Comparison of ENCODE assay signal across 9 mouse cellular contexts in the genomic region with DNA sequence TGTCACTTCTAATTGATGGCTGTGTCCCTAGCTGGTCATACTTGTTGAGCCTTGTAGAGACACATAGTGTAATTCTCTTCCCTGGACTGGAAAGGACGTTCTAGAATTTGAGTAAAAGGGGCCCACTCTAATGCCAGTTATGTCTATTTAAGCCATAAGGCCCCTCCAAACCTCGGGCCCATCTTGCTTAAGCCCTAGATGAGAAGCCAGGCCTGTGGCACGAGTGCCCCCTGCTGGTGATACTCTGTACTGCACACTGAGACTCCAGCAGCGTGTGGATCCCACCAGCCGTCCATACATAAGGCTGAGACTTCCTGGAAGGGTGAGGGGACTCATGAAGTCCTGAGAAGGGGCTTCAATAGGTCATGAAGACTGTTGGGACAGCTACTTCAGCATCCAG. TPM values are rescaled to one million over a fixed set of nuclear protein-coding genes. Genes with fewer than 3 reads are reported as not detected.
DNase-seq lines count a peak whose midpoint lies in the region; ATAC-seq and TF ChIP-seq lines count a peak whose summit lies in the region.
"Had no signal": no experiment of that assay in that cellular context is flagged by ENCODE, and none has a peak within 500 bp of the region (broad histone marks: within the 10 kb centered on the region; RNA-seq: fewer than 3 reads in every experiment).

No protein-coding gene starts in this region.

- no peak for ATAC-seq in hindbrain, embryonic 12.5 days (ENCODE audit: low FRiP score)
- peak; percentile 79 for ATAC-seq in hindbrain, embryonic 15.5 days (ENCODE audit: low FRiP score, low read depth)
- ATAC-seq in midbrain, embryonic 14.5 days (ENCODE audit: low FRiP score, low TSS enrichment), result no peak

- H3K4me2 ChIP-seq in hindbrain, embryonic 12.5 days (replicated peaks), result no peak overlapping the region
- H3K4me2 ChIP-seq in hindbrain, embryonic 15.5 days, result no peak overlapping the region
- no peak overlapping the region for H3K4me2 ChIP-seq in midbrain, embryonic 14.5 days (ENCODE audit: low read length)

- no peaks in the 10 kb centered on the region for H3K27me3 ChIP-seq in hindbrain, embryonic 10.5 days (ENCODE audit: insufficient read depth, poor library complexity, severe bottlenecking)
- no peaks in the 10 kb centered on the region for H3K27me3 ChIP-seq in hindbrain, embryonic 12.5 days
- no peaks in the 10 kb centered on the region for H3K27me3 ChIP-seq in cerebellum, adult 2 months (ENCODE audit: control insufficient read depth, insufficient read depth, low read length)
- no peaks in the 10 kb centered on the region for H3K27me3 ChIP-seq in hindbrain, embryonic 15.5 days
- H3K27me3 ChIP-seq in midbrain, embryonic 14.5 days (ENCODE audit: control insufficient read depth, insufficient read depth, low read length), result no peaks in the 10 kb centered on the region

- H3K36me3 ChIP-seq in hindbrain, embryonic 10.5 days, result no peaks in the 10 kb centered on the region; the same call in 1 of the 2 replicates
- no peaks in the 10 kb centered on the region for H3K36me3 ChIP-seq in hindbrain, embryonic 12.5 days
- no peaks in the 10 kb centered on the region for H3K36me3 ChIP-seq in hindbrain, embryonic 15.5 days
- no peaks in the 10 kb centered on the region for H3K36me3 ChIP-seq in midbrain, embryonic 14.5 days (ENCODE audit: control insufficient read depth, insufficient read depth, low read length)

- no peak for TF ChIP-seq POLR2A in cerebellum, adult 2 months (IDR thresholded peaks at IDR 0.05; ENCODE audit: borderline replicate concordance, insufficient read depth, low read length)

- H3K4me3 ChIP-seq in hindbrain, embryonic 10.5 days, result no peak overlapping the region
- H3K4me3 ChIP-seq in hindbrain, embryonic 12.5 days, result no peak overlapping the region
- no peak overlapping the region for H3K4me3 ChIP-seq in cerebellum, adult 2 months (replicated peaks; ENCODE audit: insufficient read depth, low read depth, low read length)
- no peak overlapping the region for H3K4me3 ChIP-seq in hindbrain, embryonic 15.5 days
- H3K4me3 ChIP-seq in midbrain, embryonic 14.5 days (replicated peaks; ENCODE audit: low read depth, low read length), result no peak overlapping the region
- H3K4me3 ChIP-seq: megakaryocyte, embryonic 14.5 days had no signal

- H3K9me3 ChIP-seq in hindbrain, embryonic 10.5 days, result no peaks in the 10 kb centered on the region
- H3K9me3 ChIP-seq in hindbrain, embryonic 12.5 days (replicated peaks), result no peaks in the 10 kb centered on the region
- no peaks in the 10 kb centered on the region for H3K9me3 ChIP-seq in hindbrain, embryonic 15.5 days
- no peaks in the 10 kb centered on the region for H3K9me3 ChIP-seq in midbrain, embryonic 14.5 days (ENCODE audit: control insufficient read depth, low read length)

- 4% methylated on average over 5 of the region's 5 CpGs for WGBS in hindbrain, embryonic 10.5 days
- WGBS in hindbrain, embryonic 12.5 days, result 5% methylated on average over 5 of the region's 5 CpGs
- WGBS in cerebellum, adult 2 months, result 7% methylated on average over 5 of the region's 5 CpGs
- 3% methylated on average over 5 of the region's 5 CpGs for WGBS in hindbrain, embryonic 15.5 days
- 4% methylated on average over 5 of the region's 5 CpGs for WGBS in midbrain, embryonic 14.5 days

- H3K4me1 ChIP-seq in hindbrain, embryonic 10.5 days (replicated peaks), result peaks cover 15% of the 10 kb centered on the region; the same call in 1 of the 2 replicates
- 0 out of 2 replicates have a peak, but pooled peaks cover 9% of the 10 kb centered on the region for H3K4me1 ChIP-seq in hindbrain, embryonic 12.5 days
- no peaks in the 10 kb centered on the region for H3K4me1 ChIP-seq in cerebellum, adult 2 months (ENCODE audit: control insufficient read depth, insufficient read depth, low read length)
- H3K4me1 ChIP-seq in hindbrain, embryonic 15.5 days (replicated peaks), result peaks cover 10% of the 10 kb centered on the region; the same call in 1 of the 2 replicates
- H3K4me1 ChIP-seq in midbrain, embryonic 14.5 days (ENCODE audit: control insufficient read depth, insufficient read depth, low read length), result 0 out of 2 replicates have a peak, but pooled peaks cover 4% of the 10 kb centered on the region

- DNase-seq in hindbrain, embryonic 10.5 days (ENCODE audit: low spot score), result peak; percentile 84
- peak; percentile 22 to 63 for DNase-seq in cerebellum, adult 2 months
- DNase-seq in forelimb bud, embryonic 11.5 days (ENCODE audit: low read depth, low spot score), result peak; percentile 64
- peak; percentile 91 to 92 for DNase-seq in left cerebral cortex, postnatal 14 days (ENCODE audit: low spot score in 2 of 2)
- DNase-seq in midbrain, embryonic 14.5 days, result peak; percentile 91
- peak; percentile 54 for DNase-seq in spleen, adult 12 weeks (ENCODE audit: low spot score)

- no peak overlapping the region for H3K27ac ChIP-seq in hindbrain, embryonic 10.5 days
- no peak overlapping the region for H3K27ac ChIP-seq in hindbrain, embryonic 12.5 days
- H3K27ac ChIP-seq in cerebellum, adult 2 months (ENCODE audit: insufficient read depth, low read length), result no peak overlapping the region
- H3K27ac ChIP-seq in hindbrain, embryonic 15.5 days (replicated peaks), result no peak overlapping the region
- H3K27ac ChIP-seq in midbrain, embryonic 14.5 days (replicated peaks; ENCODE audit: low read depth, low read length), result no peak overlapping the region

- intact Hi-C loops in left cerebral cortex, postnatal 14 days (cut with DNase I), result loop anchor here (1.0 to 2.0 kb wide), 2 partner anchors 121 to 157 kb away; no protein-coding TSS in a partner anchor

- no peak overlapping the region for H3K9ac ChIP-seq in hindbrain, embryonic 12.5 days
- H3K9ac ChIP-seq in hindbrain, embryonic 15.5 days, result no peak overlapping the region
- no peak overlapping the region for H3K9ac ChIP-seq in midbrain, embryonic 14.5 days (replicated peaks; ENCODE audit: low read length)

- TF ChIP-seq CTCF in cerebellum, adult 2 months (IDR thresholded peaks at IDR 0.05; ENCODE audit: borderline replicate concordance, insufficient read depth, low read depth, low read length), result peak; percentile 86

RNA-seq across cellular contexts. Expression of gene Elfn2, which starts 25.6 kb away (rescaled TPM):
- polyA plus RNA-seq in hindbrain, embryonic 10.5 days (2016; fragmentation: Nextera tagmentation; extraction: Ambion mirVana), result 0.24 and 0.39 TPM in 2 replicates
- 2.4 and 2.5 TPM in 2 replicates for polyA plus RNA-seq in hindbrain, embryonic 12.5 days (2016; fragmentation: Nextera tagmentation; extraction: Ambion mirVana)
- polyA plus RNA-seq in cerebellum, adult 2 months (2012; rRNA removed), result 18.0 and 20.6 TPM in 2 replicates
- 10.6 and 11.7 TPM in 2 replicates for polyA plus RNA-seq in hindbrain, embryonic 15.5 days (2015; fragmentation: Nextera tagmentation; extraction: Ambion mirVana)
- 100 to 1,000 TPM; 117 to 127 TPM for total RNA-seq in left cerebral cortex, postnatal 14 days (2021)
- polyA plus RNA-seq in midbrain, embryonic 14.5 days (2014; fragmentation: Nextera tagmentation; extraction: Ambion mirVana), result 4.0 and 8.1 TPM in 2 replicates

RNA-seq across cellular contexts. Expression of gene Mfng, which starts 29.1 kb away (rescaled TPM):
- polyA plus RNA-seq in hindbrain, embryonic 10.5 days (2016; fragmentation: Nextera tagmentation; extraction: Ambion mirVana), result 71.6 and 79.0 TPM in 2 replicates
- polyA plus RNA-seq in hindbrain, embryonic 12.5 days (2016; fragmentation: Nextera tagmentation; extraction: Ambion mirVana), result 51.7 and 58.0 TPM in 2 replicates
- polyA plus RNA-seq in cerebellum, adult 2 months (2012; rRNA removed), result 3.8 and 4.4 TPM in 2 replicates
- 21.5 and 42.1 TPM in 2 replicates for polyA plus RNA-seq in hindbrain, embryonic 15.5 days (2015; fragmentation: Nextera tagmentation; extraction: Ambion mirVana)
- 1 to 10 TPM; 5.6 to 6.7 TPM for total RNA-seq in left cerebral cortex, postnatal 14 days (2021)
- 16.7 and 28.0 TPM in 2 replicates for polyA plus RNA-seq in midbrain, embryonic 14.5 days (2014; fragmentation: Nextera tagmentation; extraction: Ambion mirVana)

RNA-seq across cellular contexts. Expression of gene Card10, which starts 58.6 kb away (rescaled TPM):
- 4.3 and 4.5 TPM in 2 replicates for polyA plus RNA-seq in hindbrain, embryonic 10.5 days (2016; fragmentation: Nextera tagmentation; extraction: Ambion mirVana)
- polyA plus RNA-seq in hindbrain, embryonic 12.5 days (2016; fragmentation: Nextera tagmentation; extraction: Ambion mirVana), result 2.7 and 2.9 TPM in 2 replicates
- 7.1 and 8.2 TPM in 2 replicates for polyA plus RNA-seq in cerebellum, adult 2 months (2012; rRNA removed)
- 2.4 and 2.6 TPM in 2 replicates for polyA plus RNA-seq in hindbrain, embryonic 15.5 days (2015; fragmentation: Nextera tagmentation; extraction: Ambion mirVana)
- total RNA-seq in left cerebral cortex, postnatal 14 days (2021), result 1 to 10 TPM; 4.0 to 5.1 TPM
- 1.3 and 1.6 TPM in 2 replicates for polyA plus RNA-seq in midbrain, embryonic 14.5 days (2014; fragmentation: Nextera tagmentation; extraction: Ambion mirVana)
